Mouse (Mus musculus): ENCODE measurements at regions not wholly inside any gene's neighbourhood (a gene's known extent, or its start where the extent isn't known, plus 50 kb on each side); places are given as distances from the start of the nearest gene placed in this dataset.

DNA sequence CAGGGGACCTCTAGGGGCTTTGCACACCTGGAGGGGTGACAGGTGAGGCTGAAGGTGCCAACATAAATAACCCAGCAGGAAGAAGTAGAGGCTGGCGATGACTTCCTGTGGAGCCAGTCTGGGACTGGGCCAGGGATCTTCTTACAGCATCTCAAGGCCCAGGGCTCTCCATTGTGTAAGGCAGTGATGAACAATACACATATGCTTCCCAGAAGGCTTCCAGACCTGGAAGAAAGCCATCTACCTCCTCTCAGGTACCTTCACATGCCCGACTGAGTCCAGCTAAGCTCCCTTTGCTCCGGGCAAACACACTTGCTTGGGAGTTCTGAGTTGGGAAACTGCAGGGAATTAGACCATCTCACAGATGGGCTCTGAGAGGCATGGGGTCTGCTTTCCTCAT is 69.5 kb downstream of the Dact2 start:
- TF ChIP-seq CTCF (IDR thresholded peaks at IDR 0.05) = no peak
- TF ChIP-seq EP300 (IDR thresholded peaks at IDR 0.05) = no peak

Data from lung, postnatal 0 days (tissue).